Mouse (Mus musculus) megakaryocyte progenitor cell, adult 5-6 weeks (primary cell): Measurements from ENCODE around the gene Ugt1a5. TPM values are rescaled to one million over a fixed set of nuclear protein-coding genes. Genes with fewer than 3 reads are reported as not detected.
"Not testable (repeated sequence)": the region's sequence is repeated elsewhere in the genome, so short reads cannot be mapped to it uniquely, and the experiment has no call there.

Experiments used
- ATAC-seq: replicated peaks from 2 replicates; pipeline ENCODE4 v1.8.0; 2016; ENCODE audit warnings: mild to moderate bottlenecking, moderate TSS enrichment, inconsistent platforms; ENCODE audit not compliant: poor library complexity
- total RNA-seq, 2 experiments: library from RNA; stranded (forward) in 1 of 2; stranded (reverse) in 1 of 2; fragments of 157-497, 149-512 nt in 1 of 2; fragments of 200-1000 nt in 1 of 2; gene quantifications; 2 replicates each; pipeline versions ENCODE4 v1.2.3 to v1.2.4; 2015 to 2017

Ugt1a5 gene
- 1.0 and 2.5 TPM in 2 replicates for total RNA-seq (2015)
- total RNA-seq (2017) = 0.81 TPM in 1 of 2 replicates, not detected in the other

DNA sequence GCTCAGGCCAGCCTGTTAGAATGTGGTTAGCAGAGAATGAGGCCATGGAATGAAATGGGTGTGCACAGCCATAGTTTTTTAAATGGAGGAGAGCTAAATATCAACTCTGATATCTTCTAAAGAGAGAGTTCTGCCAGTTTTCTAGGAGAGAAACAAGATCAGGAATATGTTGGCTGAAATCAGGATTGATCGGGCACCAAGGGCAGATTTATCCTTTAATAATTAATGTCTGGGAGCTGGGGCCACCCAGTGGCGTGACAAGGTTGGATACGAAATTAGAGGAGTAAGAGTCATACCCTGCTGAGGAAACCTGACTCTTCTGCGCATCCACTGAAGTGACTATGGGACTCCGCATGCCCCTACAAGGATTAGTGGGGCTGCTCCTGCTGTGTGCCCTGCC lies at the start of gene Ugt1a5:
TSS of gene Ugt1a5 (plus strand) at position 302 of the 400 bp plus-strand sequence.
- ATAC-seq = no peak

- ATAC-seq = peak; percentile 84
These were observed 45.3 kb upstream of the Ugt1a5 start for GRCm38 (mm10) chr1:88120550-88120949.

- ATAC-seq = 0 out of 2 replicates have a peak, but pooled peaks have one; percentile 39
These were observed 44.3 kb upstream of the Ugt1a5 start for GRCm38 (mm10) chr1:88121521-88121920.

DNA sequence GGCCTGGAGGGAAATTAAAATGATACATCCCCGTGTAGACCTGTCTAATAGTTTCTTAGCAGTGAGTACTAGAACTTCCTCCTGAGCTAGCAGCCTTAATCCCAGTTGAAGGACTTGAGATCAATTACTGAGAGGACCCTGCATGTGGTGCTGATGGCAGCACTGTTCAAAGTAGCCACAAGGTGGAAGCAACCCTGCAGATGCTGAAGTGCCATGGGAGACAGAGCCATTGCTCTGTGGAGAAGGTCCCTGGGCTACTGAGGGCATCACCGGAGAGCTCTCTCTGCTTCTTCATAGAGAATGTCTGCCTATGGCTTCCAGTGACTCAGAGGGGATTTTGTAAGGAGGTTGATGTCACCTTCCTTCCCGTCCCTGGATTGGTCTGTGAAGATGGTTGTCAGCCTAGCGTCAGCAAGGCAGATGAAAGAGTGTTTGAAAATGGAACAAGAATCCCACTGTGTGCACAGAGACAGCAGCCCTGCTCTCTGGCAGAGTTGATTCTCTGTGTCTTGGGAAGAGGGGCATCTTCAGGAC lies 39.9 kb upstream of the Ugt1a5 start:
- ATAC-seq = peak; percentile 55

- ATAC-seq = not testable (repeated sequence)
These were observed 36.7 kb upstream of the Ugt1a5 start for GRCm38 (mm10) chr1:88129091-88129490.

- ATAC-seq = not testable (repeated sequence)
These were observed 35.6 kb upstream of the Ugt1a5 start for GRCm38 (mm10) chr1:88130223-88130622.

- no peak for ATAC-seq
These were observed 31.8 kb upstream of the Ugt1a5 start for GRCm38 (mm10) chr1:88133908-88134456.

GRCm38 (mm10) chr1:88134457-88135011 lies 31.3 kb upstream of the Ugt1a5 start, which contains the start of gene Ugt1a6a:
Gene Ugt1a6a (plus strand): TSS chr1:88134809.
- ATAC-seq = peak; percentile 92

DNA sequence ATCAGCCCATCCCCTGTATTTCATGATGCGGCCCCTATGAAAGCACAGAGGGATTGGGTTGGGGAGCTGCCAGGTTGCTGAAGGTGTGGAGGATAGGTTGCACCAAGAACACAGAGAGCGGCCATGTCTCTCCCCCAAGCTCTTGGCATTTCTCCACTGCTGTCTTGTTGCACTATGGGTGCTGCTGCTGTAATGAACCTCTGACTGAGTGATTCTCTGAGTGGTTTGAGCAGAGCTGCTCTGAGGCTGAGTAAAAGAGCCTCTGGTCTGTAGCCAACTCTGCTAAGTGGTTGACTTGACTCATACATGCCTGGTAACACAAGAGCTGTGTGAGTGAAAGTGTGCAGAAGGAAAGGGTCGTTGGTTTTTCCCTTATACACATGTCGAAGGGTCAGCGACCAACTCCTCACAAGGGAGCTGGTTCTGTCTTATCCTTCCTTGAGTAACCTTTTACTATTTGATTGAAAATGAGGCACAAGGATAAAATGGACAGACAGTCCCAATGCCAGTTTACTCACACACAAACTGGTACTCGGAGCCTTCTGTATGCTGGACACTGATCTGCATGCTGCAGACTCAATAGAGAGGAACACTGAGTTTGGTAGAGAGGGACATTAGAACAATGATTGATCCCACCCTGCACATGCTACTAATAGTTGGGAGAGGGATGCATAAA lies 30.4 kb upstream of the Ugt1a5 start:
- ATAC-seq = not testable (repeated sequence)

DNA sequence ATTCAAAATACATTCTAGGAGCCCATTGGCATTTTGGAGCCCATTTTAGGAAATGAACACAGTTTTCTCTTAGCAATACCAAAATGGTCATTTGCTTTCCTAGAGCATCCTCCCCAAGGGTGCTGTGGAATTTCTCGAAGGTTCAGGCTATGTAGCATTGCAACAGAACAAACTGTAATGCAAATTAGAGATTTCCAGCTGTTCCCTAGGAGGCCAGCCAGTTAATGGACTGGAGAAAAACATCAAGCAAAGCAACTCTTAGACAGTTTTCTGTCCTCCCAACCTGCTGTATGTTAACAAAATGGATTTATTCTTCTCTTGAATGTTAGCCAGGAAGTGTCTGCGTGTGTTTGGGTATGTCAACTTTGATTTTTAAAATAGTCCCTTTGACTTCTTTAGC lies 29.2 kb upstream of the Ugt1a5 start:
- ATAC-seq = no peak

DNA sequence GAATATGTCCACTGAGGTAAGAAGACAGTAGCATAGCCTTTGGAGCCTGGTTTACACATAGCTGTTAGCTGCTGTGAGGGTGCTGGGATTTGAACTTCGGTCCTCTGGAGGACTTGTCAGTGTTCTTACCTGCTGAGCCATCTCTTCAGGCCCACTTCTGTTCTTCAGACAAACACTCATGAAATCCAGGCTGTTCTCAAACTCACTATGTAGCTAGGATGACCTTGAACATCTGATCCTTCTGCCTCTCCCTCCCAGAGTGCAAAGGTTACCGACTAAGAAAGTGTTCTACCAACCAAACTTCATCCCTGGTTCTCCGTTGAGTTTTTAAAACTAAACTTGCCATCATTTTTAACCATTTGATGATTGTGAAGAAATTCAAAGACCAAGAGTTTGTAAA lies 28.5 kb upstream of the Ugt1a5 start:
- ATAC-seq = no peak

GRCm38 (mm10) chr1:88138145-88138544 lies 27.7 kb upstream of the Ugt1a5 start:
- no peak for ATAC-seq

DNA sequence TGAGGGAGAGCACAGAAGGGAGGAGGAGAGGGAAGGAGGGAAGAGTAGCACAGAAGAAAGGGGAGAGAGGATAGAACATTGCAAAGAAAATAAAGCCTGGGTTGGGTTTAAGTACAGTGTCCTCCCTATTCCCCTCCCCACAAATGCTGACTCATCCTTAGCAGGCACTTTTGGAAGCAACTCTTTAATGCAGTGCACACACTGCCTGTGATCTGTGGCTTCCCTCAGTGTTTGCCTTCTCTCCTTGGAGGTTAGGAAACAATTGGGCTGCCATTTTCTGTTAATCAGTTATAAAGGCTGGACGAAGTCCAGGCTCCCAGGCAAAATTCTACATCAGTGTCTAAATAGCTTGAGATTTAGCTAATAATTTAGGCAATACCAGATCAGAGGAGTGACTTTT lies 25.3 kb upstream of the Ugt1a5 start:
- peak; percentile 70 for ATAC-seq

DNA sequence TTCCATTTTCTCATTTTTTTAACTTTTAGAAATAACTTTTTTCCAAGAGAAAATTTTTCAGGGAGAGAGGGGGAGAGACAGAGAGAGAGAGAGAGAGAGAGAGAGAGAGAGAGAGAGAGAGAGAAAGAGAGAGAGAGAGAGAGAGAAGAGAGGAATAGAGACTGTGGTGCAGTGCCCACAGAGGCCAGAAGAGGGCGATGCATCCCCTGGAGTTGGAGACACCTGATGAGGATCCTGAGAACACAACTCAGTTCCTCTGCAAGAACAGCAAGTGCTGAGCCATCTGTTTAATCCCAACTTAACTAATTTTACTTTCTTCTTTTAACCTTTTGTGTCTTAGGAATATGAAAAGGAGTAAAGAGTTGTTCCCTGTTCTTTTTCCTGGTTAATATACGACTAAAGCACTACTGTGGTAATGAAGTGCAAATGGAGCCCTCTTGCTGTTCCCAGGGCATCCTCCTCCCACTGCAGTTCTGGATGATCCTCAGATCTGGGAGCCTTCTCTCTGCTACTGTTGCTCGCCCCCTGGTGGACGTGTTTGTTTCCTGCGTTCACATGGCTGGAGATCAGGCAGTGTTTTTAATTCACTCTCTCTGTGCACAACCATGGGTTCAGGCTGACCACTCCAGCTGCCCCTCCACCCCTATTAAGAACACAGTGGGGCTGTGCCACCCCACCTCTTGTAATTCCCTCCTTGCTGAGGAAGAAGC lies 21.7 kb upstream of the Ugt1a5 start:
- ATAC-seq = peak; percentile 86

- 0 out of 2 replicates have a peak, but pooled peaks have one; percentile 27 for ATAC-seq
These were observed 20.5 kb upstream of the Ugt1a5 start for GRCm38 (mm10) chr1:88145278-88145677.

GRCm38 (mm10) chr1:88150133-88150532 lies 15.7 kb upstream of the Ugt1a5 start:
- ATAC-seq = peak; percentile 71

DNA sequence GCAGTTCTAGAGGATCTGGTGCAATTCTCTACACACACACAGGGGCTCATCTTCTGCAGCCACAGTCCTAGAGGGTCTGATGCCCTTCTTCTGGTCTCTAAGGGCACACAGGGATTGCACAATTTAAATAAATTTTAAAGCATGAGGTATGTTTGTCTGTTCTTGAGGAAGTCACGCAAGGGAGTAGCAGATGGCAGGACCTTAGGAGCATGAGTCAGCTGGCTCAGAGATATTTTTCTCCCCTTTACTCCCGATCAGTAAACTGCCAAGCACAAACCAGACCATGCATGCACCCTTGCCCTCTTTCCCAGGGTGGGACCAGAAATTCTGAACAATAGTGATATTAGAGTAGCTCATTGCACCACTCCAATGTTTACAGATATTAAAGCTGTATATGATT lies 7.4 kb upstream of the Ugt1a5 start:
- ATAC-seq = peak; percentile 58

DNA sequence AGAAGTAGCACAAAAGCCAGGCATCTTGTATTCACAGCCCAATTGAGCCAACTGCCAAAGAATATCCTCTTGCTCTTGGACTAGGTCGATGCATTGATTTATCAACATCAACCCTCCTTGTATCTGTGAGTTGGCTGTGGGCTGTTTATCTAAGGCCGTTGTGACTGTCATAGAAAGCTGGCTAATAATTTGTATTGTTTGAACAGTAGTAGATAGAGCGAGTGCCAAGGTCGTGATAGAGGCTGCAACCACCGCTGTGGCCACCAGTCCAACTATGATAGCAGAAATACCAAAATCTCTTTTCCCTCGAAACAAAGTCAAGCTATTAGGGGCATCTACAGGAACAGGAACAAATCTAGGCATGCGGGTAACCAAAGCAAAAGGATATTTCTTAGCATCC lies 6.4 kb downstream of the Ugt1a5 start:
- not testable (repeated sequence) for ATAC-seq

GRCm38 (mm10) chr1:88179657-88180056 lies 13.8 kb downstream of the Ugt1a5 start:
- no peak for ATAC-seq

- no peak for ATAC-seq
These were observed 20.6 kb downstream of the Ugt1a5 start for GRCm38 (mm10) chr1:88186325-88186935.

DNA sequence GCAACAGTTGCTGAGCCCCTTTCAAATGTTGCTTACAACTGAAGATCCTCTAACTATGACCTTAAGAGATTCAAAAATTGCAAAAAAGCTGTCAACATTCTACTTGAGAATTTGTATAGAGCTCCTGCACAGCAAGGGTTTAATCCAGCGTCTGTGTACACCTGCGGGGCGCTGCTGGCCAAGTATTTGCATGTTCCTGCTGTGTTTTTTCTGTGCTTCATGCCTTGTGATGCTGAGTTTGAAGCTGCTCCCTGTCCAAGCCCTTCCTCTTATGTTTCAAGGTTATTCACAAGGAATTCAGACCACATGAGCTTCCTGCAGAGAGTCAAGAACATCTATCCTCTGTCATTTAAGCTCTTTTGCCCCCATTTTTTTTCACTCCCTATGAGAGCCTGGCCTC lies 26.3 kb downstream of the Ugt1a5 start:
- ATAC-seq = no peak
